Mouse (Mus musculus): ENCODE measurements at regions not wholly inside any gene's neighbourhood (a gene's known extent, or its start where the extent isn't known, plus 50 kb on each side); places are given as distances from the start of the nearest gene placed in this dataset.
"Not testable (repeated sequence)": the region's sequence is repeated elsewhere in the genome, so short reads cannot be mapped to it uniquely, and the experiment has no call there.

DNA sequence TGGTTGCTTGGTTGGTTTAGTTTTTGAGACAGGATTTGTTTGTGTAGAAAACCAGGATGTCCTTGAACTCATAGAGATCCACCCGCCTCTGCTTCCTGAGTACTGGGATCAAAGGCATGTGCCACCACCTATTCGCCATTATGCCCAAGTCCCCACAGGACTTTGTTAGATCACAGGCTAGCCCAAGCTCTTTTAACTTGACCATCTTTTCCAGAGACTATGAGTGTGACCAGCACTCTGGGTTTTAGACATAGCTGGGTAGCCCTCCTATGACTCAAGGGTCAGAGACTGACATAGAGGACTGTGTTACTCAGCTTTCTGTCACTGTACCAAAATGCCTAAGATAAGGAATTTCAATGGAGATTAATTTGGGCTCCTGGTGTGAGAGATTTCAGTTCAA lies 295.3 kb upstream of the Kdm8 start:
- no peak for DNase-seq (ENCODE audit: low spot score)
- Histone ChIP-seq H3K27ac (replicated peaks; ENCODE audit: low read depth, low read length) (no peak overlapping the region), H3K4me2 (ENCODE audit: low read depth, low read length) (no peak overlapping the region), H3K9me3 (ENCODE audit: control insufficient read depth, low read length) (no peaks in the 10 kb centered on the region), H3K4me1 (ENCODE audit: control insufficient read depth, insufficient read depth, low read length) (no peaks in the 10 kb centered on the region), H3K9ac (ENCODE audit: low read depth, low read length) (no peak overlapping the region), H3K4me3 (ENCODE audit: low read depth, low read length) (no peak overlapping the region), H3K27me3 (replicated peaks; ENCODE audit: control insufficient read depth, insufficient read depth, low read length) (no peaks in the 10 kb centered on the region), H3K36me3 (ENCODE audit: control insufficient read depth, insufficient read depth, low read length) (no peaks in the 10 kb centered on the region)
- no peak for ATAC-seq (ENCODE audit: low read depth)
- WGBS, result 91% methylated on average over 2 of the region's 2 CpGs

DNA sequence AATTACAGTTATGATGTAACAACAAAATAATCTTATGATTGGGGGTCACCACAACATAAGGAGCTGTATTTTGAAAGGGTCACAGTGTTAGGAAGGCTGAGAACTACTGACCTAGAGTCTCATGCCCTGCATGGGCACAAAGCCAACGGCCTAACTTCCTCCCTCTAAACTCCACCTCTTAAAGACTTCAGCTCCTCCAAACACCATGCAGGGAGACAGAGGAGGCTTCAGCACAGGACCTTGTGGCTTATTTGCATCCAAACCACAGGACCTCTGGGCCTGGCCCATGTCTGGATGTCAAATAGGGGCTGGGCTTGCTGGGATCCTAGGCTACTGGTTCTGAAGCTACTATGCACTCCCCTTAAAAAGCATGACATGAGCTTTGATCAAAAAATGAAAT lies 294.7 kb upstream of the Kdm8 start:
- ATAC-seq (ENCODE audit: low read depth) (no peak), DNase-seq (ENCODE audit: low spot score) (no peak)
- H3K4me1 ChIP-seq (ENCODE audit: control insufficient read depth, insufficient read depth, low read length), result 0 out of 2 replicates have a peak, but pooled peaks cover 6% of the 10 kb centered on the region
- WGBS, result 62% methylated on average over 1 of the region's 1 CpGs
- no peak overlapping the region for H3K9ac ChIP-seq (ENCODE audit: low read depth, low read length)
- H3K9me3 ChIP-seq (ENCODE audit: control insufficient read depth, low read length), result no peaks in the 10 kb centered on the region
- H3K27me3 ChIP-seq (replicated peaks; ENCODE audit: control insufficient read depth, insufficient read depth, low read length), result no peaks in the 10 kb centered on the region
- no peak overlapping the region for H3K27ac ChIP-seq (replicated peaks; ENCODE audit: low read depth, low read length)
- H3K4me2 ChIP-seq (ENCODE audit: low read depth, low read length), result no peak overlapping the region
- no peaks in the 10 kb centered on the region for H3K36me3 ChIP-seq (ENCODE audit: control insufficient read depth, insufficient read depth, low read length)
- no peak overlapping the region for H3K4me3 ChIP-seq (ENCODE audit: low read depth, low read length)

GRCm38 (mm10) chr7:125152281-125152680 lies 292.2 kb upstream of the Kdm8 start:
- 88% methylated on average over 5 of the region's 5 CpGs for WGBS
- no peaks in the 10 kb centered on the region for H3K36me3 ChIP-seq (ENCODE audit: control insufficient read depth, insufficient read depth, low read length)
- 0 out of 2 replicates have a peak, but pooled peaks cover 8% of the 10 kb centered on the region for H3K4me1 ChIP-seq (ENCODE audit: control insufficient read depth, insufficient read depth, low read length)
- H3K27ac ChIP-seq (replicated peaks; ENCODE audit: low read depth, low read length), result no peak overlapping the region
- ATAC-seq (ENCODE audit: low read depth) (no peak), DNase-seq (ENCODE audit: low spot score) (no peak)
- H3K9me3 ChIP-seq (ENCODE audit: control insufficient read depth, low read length), result no peaks in the 10 kb centered on the region
- no peak overlapping the region for H3K4me2 ChIP-seq (ENCODE audit: low read depth, low read length)
- H3K27me3 ChIP-seq (replicated peaks; ENCODE audit: control insufficient read depth, insufficient read depth, low read length), result no peaks in the 10 kb centered on the region
- no peak overlapping the region for H3K4me3 ChIP-seq (ENCODE audit: low read depth, low read length)
- H3K9ac ChIP-seq (ENCODE audit: low read depth, low read length), result no peak overlapping the region

DNA sequence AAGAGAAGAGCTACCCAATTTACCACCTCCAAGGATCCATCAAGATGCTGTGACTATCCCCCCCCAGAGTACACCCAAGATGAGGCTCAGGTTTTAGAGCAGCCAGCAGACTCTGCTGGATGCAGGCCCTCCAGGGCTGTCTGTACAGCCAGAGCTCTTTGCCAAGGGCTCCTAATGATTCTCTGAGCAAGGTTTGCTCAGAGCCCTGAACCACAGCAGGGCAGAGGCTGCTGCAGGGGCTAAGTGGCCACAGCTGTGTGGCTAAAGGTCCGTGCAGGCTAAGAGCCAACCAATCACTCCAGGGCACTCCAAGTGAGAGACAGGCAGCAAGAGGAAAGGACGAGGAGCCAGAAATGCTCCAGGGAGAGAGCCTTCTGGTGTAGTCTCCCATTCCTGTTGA lies 289.2 kb upstream of the Kdm8 start:
- no peaks in the 10 kb centered on the region for H3K36me3 ChIP-seq (ENCODE audit: control insufficient read depth, insufficient read depth, low read length)
- no peaks in the 10 kb centered on the region for H3K27me3 ChIP-seq (replicated peaks; ENCODE audit: control insufficient read depth, insufficient read depth, low read length)
- no peak overlapping the region for H3K4me2 ChIP-seq (ENCODE audit: low read depth, low read length)
- H3K4me3 ChIP-seq (ENCODE audit: low read depth, low read length), result no peak overlapping the region
- no peak for ATAC-seq (ENCODE audit: low read depth)
- 0 out of 2 replicates have a peak, but pooled peaks cover 8% of the 10 kb centered on the region for H3K4me1 ChIP-seq (ENCODE audit: control insufficient read depth, insufficient read depth, low read length)
- peak; percentile 10 for DNase-seq (ENCODE audit: low spot score)
- H3K9ac ChIP-seq (ENCODE audit: low read depth, low read length), result no peak overlapping the region
- H3K27ac ChIP-seq (replicated peaks; ENCODE audit: low read depth, low read length), result 0 out of 2 replicates have a peak overlapping the region, but pooled peaks have one; percentile 13
- no peaks in the 10 kb centered on the region for H3K9me3 ChIP-seq (ENCODE audit: control insufficient read depth, low read length)
- 10% methylated on average over 2 of the region's 2 CpGs for WGBS

GRCm38 (mm10) chr7:125166881-125167351 lies 277.6 kb upstream of the Kdm8 start:
- Histone ChIP-seq H3K4me2 (ENCODE audit: low read depth, low read length) (no peak overlapping the region), H3K27ac (replicated peaks; ENCODE audit: low read depth, low read length) (no peak overlapping the region), H3K4me3 (ENCODE audit: low read depth, low read length) (no peak overlapping the region), H3K9ac (ENCODE audit: low read depth, low read length) (no peak overlapping the region), H3K36me3 (ENCODE audit: control insufficient read depth, insufficient read depth, low read length) (no peaks in the 10 kb centered on the region), H3K4me1 (ENCODE audit: control insufficient read depth, insufficient read depth, low read length) (no peaks in the 10 kb centered on the region), H3K9me3 (ENCODE audit: control insufficient read depth, low read length) (0 out of 2 replicates have a peak, but pooled peaks cover 4% of the 10 kb centered on the region), H3K27me3 (replicated peaks; ENCODE audit: control insufficient read depth, insufficient read depth, low read length) (no peaks in the 10 kb centered on the region)
- DNase-seq (ENCODE audit: low spot score) (peak; percentile 17), ATAC-seq (ENCODE audit: low read depth) (no peak)
- 80% methylated on average over 19 of the region's 19 CpGs for WGBS

- no peak overlapping the region for H3K4me2 ChIP-seq (ENCODE audit: low read depth, low read length)
- no peak overlapping the region for H3K27ac ChIP-seq (replicated peaks; ENCODE audit: low read depth, low read length)
- DNase-seq (ENCODE audit: low spot score), result no peak
- H3K4me1 ChIP-seq (ENCODE audit: control insufficient read depth, insufficient read depth, low read length), result no peaks in the 10 kb centered on the region
- 0 out of 2 replicates have a peak, but pooled peaks cover 4% of the 10 kb centered on the region for H3K9me3 ChIP-seq (ENCODE audit: control insufficient read depth, low read length)
- 86% methylated on average over 4 of the region's 4 CpGs for WGBS
- no peak for ATAC-seq (ENCODE audit: low read depth)
- H3K4me3 ChIP-seq (ENCODE audit: low read depth, low read length), result no peak overlapping the region
- no peaks in the 10 kb centered on the region for H3K36me3 ChIP-seq (ENCODE audit: control insufficient read depth, insufficient read depth, low read length)
- H3K9ac ChIP-seq (ENCODE audit: low read depth, low read length), result no peak overlapping the region
- H3K27me3 ChIP-seq (replicated peaks; ENCODE audit: control insufficient read depth, insufficient read depth, low read length), result no peaks in the 10 kb centered on the region
Observed at GRCm38 (mm10) chr7:125167666-125168065, 276.8 kb upstream of the Kdm8 start.

DNA sequence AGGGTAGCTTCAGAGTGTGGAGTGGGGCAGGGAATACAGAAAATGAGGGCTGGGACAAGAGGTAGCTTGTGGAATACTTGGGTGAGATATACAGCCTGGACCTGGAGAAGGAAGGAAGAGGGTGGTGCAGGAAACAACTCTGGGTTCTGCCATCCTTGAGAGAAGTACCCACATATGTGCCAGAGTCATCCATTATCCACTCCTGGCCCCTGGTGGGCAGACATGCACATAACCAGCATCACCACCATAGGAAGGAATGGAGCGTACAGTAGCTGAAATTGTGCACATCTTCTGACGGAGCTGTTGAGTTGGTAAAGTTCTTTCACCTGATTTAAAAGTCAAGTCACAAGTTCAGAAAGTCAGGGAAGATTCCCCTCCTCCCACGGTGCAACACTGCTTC lies 262.9 kb upstream of the Kdm8 start:
- WGBS, result 82% methylated on average over 3 of the region's 3 CpGs
- no peak for ATAC-seq (ENCODE audit: low read depth)
- Histone ChIP-seq H3K36me3 (ENCODE audit: control insufficient read depth, insufficient read depth, low read length) (no peaks in the 10 kb centered on the region), H3K9me3 (ENCODE audit: control insufficient read depth, low read length) (no peaks in the 10 kb centered on the region), H3K4me3 (ENCODE audit: low read depth, low read length) (no peak overlapping the region), H3K4me2 (ENCODE audit: low read depth, low read length) (no peak overlapping the region), H3K4me1 (ENCODE audit: control insufficient read depth, insufficient read depth, low read length) (no peaks in the 10 kb centered on the region), H3K27ac (replicated peaks; ENCODE audit: low read depth, low read length) (no peak overlapping the region), H3K9ac (ENCODE audit: low read depth, low read length) (no peak overlapping the region), H3K27me3 (replicated peaks; ENCODE audit: control insufficient read depth, insufficient read depth, low read length) (no peaks in the 10 kb centered on the region)
- DNase-seq (ENCODE audit: low spot score), result peak; percentile 15

GRCm38 (mm10) chr7:125182266-125182665 lies 262.2 kb upstream of the Kdm8 start:
- Histone ChIP-seq H3K4me3 (ENCODE audit: low read depth, low read length) (no peak overlapping the region), H3K36me3 (ENCODE audit: control insufficient read depth, insufficient read depth, low read length) (no peaks in the 10 kb centered on the region), H3K4me2 (ENCODE audit: low read depth, low read length) (peak overlapping the region; percentile 25; the same call in 1 of the 2 replicates), H3K9me3 (ENCODE audit: control insufficient read depth, low read length) (no peaks in the 10 kb centered on the region), H3K4me1 (ENCODE audit: control insufficient read depth, insufficient read depth, low read length) (no peaks in the 10 kb centered on the region), H3K27ac (replicated peaks; ENCODE audit: low read depth, low read length) (no peak overlapping the region), H3K27me3 (replicated peaks; ENCODE audit: control insufficient read depth, insufficient read depth, low read length) (no peaks in the 10 kb centered on the region), H3K9ac (ENCODE audit: low read depth, low read length) (no peak overlapping the region)
- ATAC-seq (ENCODE audit: low read depth) (no peak), DNase-seq (ENCODE audit: low spot score) (no peak)
- WGBS, result 83% methylated on average over 4 of the region's 4 CpGs

- H3K9ac ChIP-seq (ENCODE audit: low read depth, low read length); ATAC-seq (ENCODE audit: low read depth); H3K9me3 ChIP-seq (ENCODE audit: control insufficient read depth, low read length); H3K36me3 ChIP-seq (ENCODE audit: control insufficient read depth, insufficient read depth, low read length); H3K4me3 ChIP-seq (ENCODE audit: low read depth, low read length); H3K27me3 ChIP-seq (replicated peaks; ENCODE audit: control insufficient read depth, insufficient read depth, low read length); H3K27ac ChIP-seq (replicated peaks; ENCODE audit: low read depth, low read length); H3K4me1 ChIP-seq (ENCODE audit: control insufficient read depth, insufficient read depth, low read length); DNase-seq (ENCODE audit: low spot score): not testable (repeated sequence)
- WGBS, result 71% methylated on average over 4 of the region's 4 CpGs
- peak overlapping the region; percentile 25; the same call in 1 of the 2 replicates for H3K4me2 ChIP-seq (ENCODE audit: low read depth, low read length)
Observed at GRCm38 (mm10) chr7:125183011-125183410, 261.5 kb upstream of the Kdm8 start.

All from embryonic facial prominence, embryonic 14.5 days (tissue).